Mouse (Mus musculus) cerebellum, adult 2 months (tissue): ENCODE results near the gene Cacna2d4. TPM values are rescaled to one million over a fixed set of nuclear protein-coding genes. Genes with fewer than 3 reads are reported as not detected.
A peak's percentile ranks its signal among the peaks of the same experiment; 100 is the strongest.

Experiments used
- DNase-seq, 2 experiments: peaks; one replicate each; pipeline ENCODE4 v3.0.0; 2021
- H3K27ac ChIP-seq: fragments of 200-500 bp; 2 replicates; pipeline ENCODE4 v1.5.1; 2012; ENCODE audit warnings: low read length, control low read depth, inconsistent platforms; ENCODE audit not compliant: insufficient read depth
- H3K27me3 ChIP-seq: fragments of 200-500 bp; 2 replicates; pipeline ENCODE4 v1.6.1; 2012; ENCODE audit warnings: inconsistent platforms, mild to moderate bottlenecking, low read length, moderate library complexity; ENCODE audit not compliant: control insufficient read depth, insufficient read depth
- H3K4me1 ChIP-seq: fragments of 200-500 bp; 2 replicates; pipeline ENCODE4 v1.6.1; 2011; ENCODE audit warnings: low read length; ENCODE audit not compliant: control insufficient read depth, insufficient read depth
- H3K4me3 ChIP-seq: fragments of 200-500 bp; replicated peaks from 2 replicates; pipeline ENCODE3; 2011; ENCODE audit warnings: mild to moderate bottlenecking, low read depth, low read length, control low read depth; ENCODE audit not compliant: insufficient read depth
- CTCF ChIP-seq: fragments of 200-500 bp; IDR thresholded peaks from 2 replicates; pipeline ENCODE4 v1.5.1; 2011; ENCODE audit warnings: low read depth, mild to moderate bottlenecking, control low read depth, low read length, moderate library complexity, borderline replicate concordance; ENCODE audit not compliant: insufficient read depth
- POLR2A ChIP-seq: fragments of 200-500 bp; IDR thresholded peaks from 2 replicates; pipeline ENCODE4 v1.6.1; 2011; ENCODE audit warnings: low read length, control low read depth, borderline replicate concordance; ENCODE audit not compliant: insufficient read depth
- WGBS: fragments of 180-500 bp; shearing (Covaris S2); methylation state at CpG from one replicate; pipeline ENCODE4 v1.1.7; 2018; 5-methylcytosine and 5-hydroxymethylcytosine counted together
- polyA plus RNA-seq: library from polyadenylated mRNA; depleted of rRNA; stranded (reverse); fragments of >200 nt; gene quantifications from 2 replicates; pipeline ENCODE4 v1.2.3, GENCODE M21; 2012

Cacna2d4 gene
- polyA plus RNA-seq, 1 experiment: 3.2 TPM

DNA sequence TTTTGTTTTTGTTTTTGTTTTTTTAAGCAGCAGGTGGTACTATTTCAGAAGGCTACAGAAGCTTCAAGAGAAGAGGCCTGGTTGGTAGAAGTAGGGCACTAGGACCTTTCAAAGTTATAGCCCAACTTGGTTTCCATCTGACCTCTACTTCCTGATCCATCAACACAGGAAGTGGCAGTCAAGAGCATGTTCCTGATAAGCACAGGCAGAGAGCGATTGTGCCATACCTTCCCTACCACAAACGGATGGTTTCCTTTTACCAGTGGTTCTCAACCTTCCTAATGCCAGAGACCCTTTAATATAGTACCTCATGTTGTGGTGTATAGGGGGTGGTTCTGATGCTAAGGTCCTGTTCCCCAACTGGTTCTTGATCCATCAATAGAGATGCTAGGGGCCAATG is 141.3 kb downstream of the Cacna2d4 start:
- Histone ChIP-seq H3K27me3 (no peaks in the 10 kb centered on the region), H3K27ac (no peak overlapping the region), H3K4me3 (no peak overlapping the region), H3K4me1 (peaks cover 2% of the 10 kb centered on the region; the same call in 1 of the 2 replicates)
- TF ChIP-seq CTCF (no peak), POLR2A (no peak)
- 86% methylated on average over 2 of the region's 2 CpGs for WGBS
- no peak for DNase-seq

DNA sequence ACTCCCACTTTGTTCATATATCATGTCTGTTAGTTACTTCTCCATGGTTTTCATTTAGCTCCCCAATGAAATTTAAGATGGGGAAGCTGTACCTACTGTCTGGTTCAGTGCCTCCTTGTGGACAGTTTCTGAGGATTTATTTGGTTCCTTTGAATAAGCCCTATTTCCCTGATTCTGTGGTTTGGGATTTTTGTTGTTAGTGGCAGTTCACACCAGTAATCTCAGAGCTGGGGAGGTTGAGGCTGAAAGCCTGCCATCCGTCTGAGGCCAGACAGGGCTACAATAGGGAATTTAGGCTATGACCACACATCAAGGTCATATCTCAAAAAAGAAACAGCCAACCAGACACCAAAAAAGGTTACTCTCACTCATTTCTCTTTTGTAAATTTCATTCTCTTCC is 142.3 kb downstream of the Cacna2d4 start:
- no peak for TF ChIP-seq CTCF
- TF ChIP-seq POLR2A: no peak
- 82% methylated on average over 1 of the region's 1 CpGs for WGBS

GRCm38 (mm10) chr6:119385668-119386067 is 149.3 kb downstream of the Cacna2d4 start:
- no peak overlapping the region for H3K4me3 ChIP-seq
- 98% methylated on average over 1 of the region's 1 CpGs for WGBS
- H3K4me1 ChIP-seq: no peaks in the 10 kb centered on the region; the same call in 1 of the 2 replicates
- no peaks in the 10 kb centered on the region for H3K27me3 ChIP-seq
- DNase-seq: no peak
- H3K27ac ChIP-seq: no peak overlapping the region
- TF ChIP-seq CTCF (no peak), POLR2A (no peak)

More for the DNA sequence above, 142.3 kb downstream of the Cacna2d4 start:
- no peak overlapping the region for H3K4me3 ChIP-seq
- H3K4me1 ChIP-seq: peaks cover 2% of the 10 kb centered on the region; the same call in 1 of the 2 replicates
- H3K27ac ChIP-seq: no peak overlapping the region
- H3K27me3 ChIP-seq: no peaks in the 10 kb centered on the region
- DNase-seq: no peak

GRCm38 (mm10) chr6:119386421-119386820 is 150.1 kb downstream of the Cacna2d4 start:
- no peak overlapping the region for H3K27ac ChIP-seq
- no peaks in the 10 kb centered on the region for H3K27me3 ChIP-seq
- no peaks in the 10 kb centered on the region; the same call in 1 of the 2 replicates for H3K4me1 ChIP-seq
- DNase-seq: no peak
- H3K4me3 ChIP-seq: no peak overlapping the region
- TF ChIP-seq CTCF (no peak), POLR2A (no peak)
- WGBS: 86% methylated on average over 4 of the region's 4 CpGs

DNA sequence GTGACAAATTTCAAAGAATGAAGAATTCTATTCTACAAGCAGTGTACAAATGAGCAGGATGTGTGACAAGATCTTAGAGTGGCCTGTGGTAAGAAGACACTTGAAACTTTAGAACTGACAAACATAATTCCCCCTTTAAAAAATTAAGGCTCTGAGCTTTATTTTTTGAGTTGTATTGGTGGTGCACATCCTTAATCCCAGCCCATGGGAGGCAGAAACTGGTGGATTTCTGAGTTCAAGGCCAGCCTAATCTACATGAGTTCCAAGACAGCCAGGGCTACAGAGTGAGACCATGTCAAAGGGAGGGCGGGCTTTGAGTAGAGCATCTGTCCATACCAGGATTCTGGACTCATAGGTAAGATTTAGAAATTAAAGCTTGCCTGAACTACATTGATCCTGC is 150.5 kb downstream of the Cacna2d4 start:
- Histone ChIP-seq H3K27ac (no peak overlapping the region), H3K4me3 (no peak overlapping the region), H3K27me3 (no peaks in the 10 kb centered on the region), H3K4me1 (no peaks in the 10 kb centered on the region; the same call in 1 of the 2 replicates)
- WGBS: 79% methylated on average over 1 of the region's 1 CpGs
- no peak for DNase-seq
- TF ChIP-seq CTCF (no peak), POLR2A (no peak)

DNA sequence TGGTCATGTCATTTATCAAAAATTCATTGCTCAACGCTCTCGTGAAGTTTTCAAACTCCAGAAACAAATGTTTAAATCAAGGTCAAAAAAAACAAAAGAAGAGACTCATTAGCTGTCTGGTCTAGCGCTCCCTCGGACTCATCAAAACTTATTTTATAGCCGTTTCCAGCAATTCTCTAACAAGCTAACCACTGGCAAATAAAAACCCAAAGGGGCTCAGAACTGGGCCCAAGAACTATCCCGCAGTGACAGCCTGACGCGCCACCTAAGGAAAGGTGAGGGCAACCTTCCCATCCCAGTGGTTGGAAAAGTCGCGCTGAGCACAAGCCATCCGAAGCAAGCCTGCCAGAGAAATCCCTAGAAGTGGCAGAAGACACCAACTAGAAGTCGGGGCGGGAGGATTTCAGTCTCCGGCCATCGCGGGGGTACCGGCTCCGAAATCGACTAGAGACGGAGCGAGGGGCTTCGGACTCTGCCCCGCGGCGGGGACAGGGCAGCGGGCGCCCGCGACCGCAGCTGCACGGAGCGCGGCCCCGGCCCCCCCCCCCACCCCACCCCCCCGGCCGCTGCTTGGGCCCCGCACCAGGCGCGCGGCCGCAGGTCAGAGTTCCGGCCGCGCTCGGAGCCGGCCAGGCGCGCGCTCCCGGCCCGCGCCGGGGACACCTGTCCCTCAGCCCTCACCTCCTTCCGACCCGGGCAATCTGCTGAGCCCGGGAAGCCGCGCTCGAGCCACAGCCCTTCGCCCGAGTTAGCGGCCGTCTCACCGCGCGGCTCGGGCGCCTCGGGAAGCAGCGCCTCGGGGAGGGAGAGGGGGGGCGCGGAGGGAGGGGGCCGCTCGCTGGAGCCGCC is 151.7 kb downstream of the Cacna2d4 start:
- Histone ChIP-seq H3K27me3 (no peaks in the 10 kb centered on the region), H3K4me1 (no peaks in the 10 kb centered on the region; the same call in 1 of the 2 replicates), H3K4me3 (peak overlapping the region; percentile 100), H3K27ac (peak overlapping the region; percentile 68)
- no peak for TF ChIP-seq CTCF
- TF ChIP-seq POLR2A: no peak
- WGBS: under 1% methylated on average over 48 of the region's 76 CpGs
- peak; percentile 53 to 62 for DNase-seq

GRCm38 (mm10) chr6:119388650-119389012 is 152.3 kb downstream of the Cacna2d4 start:
- H3K4me3 ChIP-seq: peak overlapping the region; percentile 100
- TF ChIP-seq POLR2A (peak; percentile 95), CTCF (no peak)

DNA sequence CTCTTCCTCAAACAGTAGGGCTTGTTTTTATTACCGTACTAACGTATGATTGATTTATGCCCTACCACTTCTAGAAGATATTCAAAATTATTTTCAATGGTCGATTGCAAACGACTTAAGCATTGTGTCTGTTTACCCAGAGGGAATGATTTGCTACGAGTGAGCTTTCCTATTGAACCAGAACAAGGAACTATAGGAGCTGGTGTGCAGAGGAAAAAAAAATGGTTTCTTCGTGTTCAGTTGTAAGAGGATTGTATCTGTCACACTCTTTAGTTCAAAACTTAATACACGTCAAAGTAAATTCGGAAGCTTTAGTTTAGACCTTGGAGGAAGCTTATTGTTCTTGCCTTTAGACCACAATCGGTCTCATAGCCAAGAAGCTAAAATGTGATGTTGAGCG is 152.8 kb downstream of the Cacna2d4 start:
- no peaks in the 10 kb centered on the region; the same call in 1 of the 2 replicates for H3K4me1 ChIP-seq
- 11% methylated on average over 10 of the region's 10 CpGs for WGBS
- TF ChIP-seq POLR2A: no peak
- no peak for TF ChIP-seq CTCF
- no peaks in the 10 kb centered on the region for H3K27me3 ChIP-seq
- peak overlapping the region; percentile 100 for H3K4me3 ChIP-seq
- H3K27ac ChIP-seq: peak overlapping the region; percentile 55
- no peak for DNase-seq

More at GRCm38 (mm10) chr6:119388650-119389012, 152.3 kb downstream of the Cacna2d4 start:
- Histone ChIP-seq H3K4me1 (no peaks in the 10 kb centered on the region; the same call in 1 of the 2 replicates), H3K27ac (peak overlapping the region; percentile 55), H3K27me3 (no peaks in the 10 kb centered on the region)
- under 1% methylated on average over 52 of the region's 53 CpGs for WGBS
- peak; percentile 95 to 97 for DNase-seq
